Mouse (Mus musculus): ENCODE results near the gene Plppr1. TPM values are rescaled to one million over a fixed set of nuclear protein-coding genes. Genes with fewer than 3 reads are reported as not detected.

Plppr1 gene
- polyA plus RNA-seq, 2 experiments, result 2.8 to 5.0 TPM

- no peak overlapping the region for H3K4me2 ChIP-seq (replicated peaks; ENCODE audit: low read depth, low read length, severe bottlenecking)
- no peak overlapping the region for H3K4me3 ChIP-seq (replicated peaks; ENCODE audit: low read length)
- H3K36me3 ChIP-seq (ENCODE audit: control insufficient read depth, insufficient read depth, low read length), result no peaks in the 10 kb centered on the region
- H3K27me3 ChIP-seq (ENCODE audit: control insufficient read depth, insufficient read depth, low read length), result no peaks in the 10 kb centered on the region
- TF ChIP-seq POLR2A (IDR thresholded peaks at IDR 0.05; ENCODE audit: borderline replicate concordance, extremely low read depth, insufficient read depth, insufficient read length), result no peak
- H3K9me3 ChIP-seq (ENCODE audit: control insufficient read depth, low read length), result no peaks in the 10 kb centered on the region
- H3K4me1 ChIP-seq (ENCODE audit: control insufficient read depth, insufficient read depth, low read length), result no peaks in the 10 kb centered on the region
- H3K27ac ChIP-seq (replicated peaks; ENCODE audit: low read depth, low read length), result no peak overlapping the region
- DNase-seq (ENCODE audit: low spot score), result no peak
- no peak for ATAC-seq (ENCODE audit: low FRiP score, low read depth)
- 66% methylated on average over 1 of the region's 1 CpGs for WGBS
- H3K9ac ChIP-seq (ENCODE audit: low read depth, low read length, severe bottlenecking), result no peak overlapping the region
Measured at GRCm38 (mm10) chr4:49156781-49157180, 97.7 kb downstream of the Plppr1 start.

GRCm38 (mm10) chr4:49163285-49163684 lies 104.2 kb downstream of the Plppr1 start:
- no peak for TF ChIP-seq POLR2A (IDR thresholded peaks at IDR 0.05; ENCODE audit: borderline replicate concordance, extremely low read depth, insufficient read depth, insufficient read length)
- no peak overlapping the region for H3K9ac ChIP-seq (ENCODE audit: low read depth, low read length, severe bottlenecking)
- H3K4me2 ChIP-seq (replicated peaks; ENCODE audit: low read depth, low read length, severe bottlenecking), result no peak overlapping the region
- 87% methylated on average over 3 of the region's 3 CpGs for WGBS
- no peak for ATAC-seq (ENCODE audit: low FRiP score, low read depth)
- no peaks in the 10 kb centered on the region for H3K9me3 ChIP-seq (ENCODE audit: control insufficient read depth, low read length)
- no peaks in the 10 kb centered on the region for H3K27me3 ChIP-seq (ENCODE audit: control insufficient read depth, insufficient read depth, low read length)
- no peaks in the 10 kb centered on the region for H3K4me1 ChIP-seq (ENCODE audit: control insufficient read depth, insufficient read depth, low read length)
- no peaks in the 10 kb centered on the region for H3K36me3 ChIP-seq (ENCODE audit: control insufficient read depth, insufficient read depth, low read length)
- DNase-seq (ENCODE audit: low spot score), result no peak
- no peak overlapping the region for H3K27ac ChIP-seq (replicated peaks; ENCODE audit: low read depth, low read length)
- no peak overlapping the region for H3K4me3 ChIP-seq (replicated peaks; ENCODE audit: low read length)

- H3K4me1 ChIP-seq (ENCODE audit: control insufficient read depth, insufficient read depth, low read length), result no peaks in the 10 kb centered on the region
- 71% methylated on average over 3 of the region's 3 CpGs for WGBS
- no peak for DNase-seq (ENCODE audit: low spot score)
- ATAC-seq (ENCODE audit: low FRiP score, low read depth), result no peak
- no peaks in the 10 kb centered on the region for H3K9me3 ChIP-seq (ENCODE audit: control insufficient read depth, low read length)
- TF ChIP-seq POLR2A (IDR thresholded peaks at IDR 0.05; ENCODE audit: borderline replicate concordance, extremely low read depth, insufficient read depth, insufficient read length), result no peak
- H3K9ac ChIP-seq (ENCODE audit: low read depth, low read length, severe bottlenecking), result no peak overlapping the region
- H3K4me2 ChIP-seq (replicated peaks; ENCODE audit: low read depth, low read length, severe bottlenecking), result no peak overlapping the region
- no peaks in the 10 kb centered on the region for H3K27me3 ChIP-seq (ENCODE audit: control insufficient read depth, insufficient read depth, low read length)
- no peaks in the 10 kb centered on the region for H3K36me3 ChIP-seq (ENCODE audit: control insufficient read depth, insufficient read depth, low read length)
- no peak overlapping the region for H3K4me3 ChIP-seq (replicated peaks; ENCODE audit: low read length)
- H3K27ac ChIP-seq (replicated peaks; ENCODE audit: low read depth, low read length), result no peak overlapping the region
Measured at GRCm38 (mm10) chr4:49166391-49166790, 107.3 kb downstream of the Plppr1 start.

- ATAC-seq (ENCODE audit: low FRiP score, low read depth) (no peak), DNase-seq (ENCODE audit: low spot score) (no peak)
- Histone ChIP-seq H3K27ac (replicated peaks; ENCODE audit: low read depth, low read length) (no peak overlapping the region), H3K4me1 (ENCODE audit: control insufficient read depth, insufficient read depth, low read length) (no peaks in the 10 kb centered on the region), H3K4me2 (replicated peaks; ENCODE audit: low read depth, low read length, severe bottlenecking) (no peak overlapping the region), H3K9ac (ENCODE audit: low read depth, low read length, severe bottlenecking) (no peak overlapping the region), H3K36me3 (ENCODE audit: control insufficient read depth, insufficient read depth, low read length) (no peaks in the 10 kb centered on the region), H3K9me3 (ENCODE audit: control insufficient read depth, low read length) (no peaks in the 10 kb centered on the region), H3K27me3 (ENCODE audit: control insufficient read depth, insufficient read depth, low read length) (no peaks in the 10 kb centered on the region), H3K4me3 (replicated peaks; ENCODE audit: low read length) (no peak overlapping the region)
- WGBS, result 80% methylated on average over 5 of the region's 5 CpGs
- TF ChIP-seq POLR2A (IDR thresholded peaks at IDR 0.05; ENCODE audit: borderline replicate concordance, extremely low read depth, insufficient read depth, insufficient read length), result no peak
Measured at GRCm38 (mm10) chr4:49167030-49167429, 108.0 kb downstream of the Plppr1 start.

GRCm38 (mm10) chr4:49169498-49169897 lies 110.4 kb downstream of the Plppr1 start:
- Histone ChIP-seq H3K27me3 (ENCODE audit: control insufficient read depth, insufficient read depth, low read length) (no peaks in the 10 kb centered on the region), H3K27ac (replicated peaks; ENCODE audit: low read depth, low read length) (no peak overlapping the region), H3K4me2 (replicated peaks; ENCODE audit: low read depth, low read length, severe bottlenecking) (no peak overlapping the region), H3K36me3 (ENCODE audit: control insufficient read depth, insufficient read depth, low read length) (no peaks in the 10 kb centered on the region), H3K4me1 (ENCODE audit: control insufficient read depth, insufficient read depth, low read length) (no peaks in the 10 kb centered on the region), H3K4me3 (replicated peaks; ENCODE audit: low read length) (no peak overlapping the region), H3K9ac (ENCODE audit: low read depth, low read length, severe bottlenecking) (no peak overlapping the region), H3K9me3 (ENCODE audit: control insufficient read depth, low read length) (no peaks in the 10 kb centered on the region)
- 30% methylated on average over 1 of the region's 1 CpGs for WGBS
- TF ChIP-seq POLR2A (IDR thresholded peaks at IDR 0.05; ENCODE audit: borderline replicate concordance, extremely low read depth, insufficient read depth, insufficient read length), result no peak
- DNase-seq (ENCODE audit: low spot score) (no peak), ATAC-seq (ENCODE audit: low FRiP score, low read depth) (no peak)

GRCm38 (mm10) chr4:49178101-49178500 lies 119.0 kb downstream of the Plppr1 start:
- DNase-seq (ENCODE audit: low spot score) (no peak), ATAC-seq (ENCODE audit: low FRiP score, low read depth) (no peak)
- WGBS, result 83% methylated on average over 2 of the region's 2 CpGs
- no peak for TF ChIP-seq POLR2A (IDR thresholded peaks at IDR 0.05; ENCODE audit: borderline replicate concordance, extremely low read depth, insufficient read depth, insufficient read length)
- H3K36me3 ChIP-seq (ENCODE audit: control insufficient read depth, insufficient read depth, low read length), result no peaks in the 10 kb centered on the region
- H3K4me3 ChIP-seq (replicated peaks; ENCODE audit: low read length), result no peak overlapping the region
- no peak overlapping the region for H3K4me2 ChIP-seq (replicated peaks; ENCODE audit: low read depth, low read length, severe bottlenecking)
- no peaks in the 10 kb centered on the region for H3K9me3 ChIP-seq (ENCODE audit: control insufficient read depth, low read length)
- no peaks in the 10 kb centered on the region for H3K4me1 ChIP-seq (ENCODE audit: control insufficient read depth, insufficient read depth, low read length)
- no peak overlapping the region for H3K27ac ChIP-seq (replicated peaks; ENCODE audit: low read depth, low read length)
- no peaks in the 10 kb centered on the region for H3K27me3 ChIP-seq (ENCODE audit: control insufficient read depth, insufficient read depth, low read length)
- H3K9ac ChIP-seq (ENCODE audit: low read depth, low read length, severe bottlenecking), result no peak overlapping the region

Data from limb, embryonic 14.5 days (tissue).